ENCODE assay signal across 27 mouse cellular contexts in genomic region chr11:44949140-44949539, GRCm38 (mm10).
DNase-seq lines count a peak whose midpoint lies in the region; ATAC-seq and TF ChIP-seq lines count a peak whose summit lies in the region.
"Had no signal": no experiment of that assay in that cellular context is flagged by ENCODE, and none has a peak within 500 bp of the region (broad histone marks: within the 10 kb centered on the region; RNA-seq: fewer than 3 reads in every experiment).

No protein-coding gene starts in this region.

- H3K79me2 ChIP-seq in C2C12 (ENCODE audit: control insufficient read depth, insufficient read depth) (no peaks in the 10 kb centered on the region), myocyte (ENCODE audit: control insufficient read depth, insufficient read depth) (no peaks in the 10 kb centered on the region)

- no peak overlapping the region for H3ac ChIP-seq in C2C12 (ENCODE audit: control insufficient read depth, insufficient read length, low read depth)
- H3ac ChIP-seq in myocyte (ENCODE audit: control insufficient read depth, insufficient read length) = no peak overlapping the region

- H3K36me3 ChIP-seq in C2C12 (ENCODE audit: control insufficient read depth, insufficient read depth) (no peaks in the 10 kb centered on the region), myocyte (ENCODE audit: control insufficient read depth, insufficient read depth) (no peaks in the 10 kb centered on the region)
- no peaks in the 10 kb centered on the region for H3K36me3 ChIP-seq in intestine, embryonic 15.5 days
- H3K36me3 ChIP-seq: forebrain, embryonic 12.5 days; heart, embryonic 12.5 days; limb, embryonic 10.5 days; limb, embryonic 15.5 days; liver, embryonic 13.5 days; neural tube, embryonic 15.5 days had no signal

- H3K4me1 ChIP-seq in intestine, embryonic 15.5 days (replicated peaks) = no peaks in the 10 kb centered on the region
- H3K4me1 ChIP-seq: forebrain, embryonic 12.5 days; heart, embryonic 12.5 days; liver, embryonic 13.5 days had no signal

- no peak for ATAC-seq in intestine, embryonic 15.5 days
- ATAC-seq: forebrain, postnatal 0 days; hindbrain, embryonic 16.5 days; lung, postnatal 0 days had no signal

- no peak overlapping the region for H3K9ac ChIP-seq in intestine, embryonic 15.5 days
- H3K9ac ChIP-seq: forebrain, embryonic 12.5 days; forebrain, postnatal 0 days; heart, embryonic 12.5 days; limb, embryonic 15.5 days; liver, embryonic 13.5 days; neural tube, embryonic 15.5 days had no signal

- no peaks in the 10 kb centered on the region for H3K79me3 ChIP-seq in C2C12 (ENCODE audit: low read depth)

- H3K27me3 ChIP-seq in C2C12 (ENCODE audit: control insufficient read depth, insufficient read depth, insufficient read length) = no peaks in the 10 kb centered on the region
- H3K27me3 ChIP-seq in myocyte (ENCODE audit: control insufficient read depth, insufficient read depth, insufficient read length) = no peaks in the 10 kb centered on the region
- no peaks in the 10 kb centered on the region for H3K27me3 ChIP-seq in intestine, embryonic 15.5 days (replicated peaks)
- H3K27me3 ChIP-seq: forebrain, embryonic 12.5 days; heart, embryonic 12.5 days; limb, embryonic 15.5 days; liver, embryonic 13.5 days; neural tube, embryonic 15.5 days had no signal

- TF ChIP-seq POLR2A in myocyte (IDR thresholded peaks at IDR 0.05; ENCODE audit: insufficient read length, low read depth) = no peak

- H3K4me3 ChIP-seq in C2C12 (ENCODE audit: insufficient read depth, poor library complexity, severe bottlenecking) (no peak overlapping the region), myocyte (no peak overlapping the region)
- no peak overlapping the region for H3K4me3 ChIP-seq in intestine, embryonic 15.5 days (replicated peaks)
- H3K4me3 ChIP-seq: forebrain, embryonic 12.5 days; heart, embryonic 12.5 days; limb, embryonic 10.5 days; limb, embryonic 15.5 days; liver, embryonic 13.5 days; neural tube, embryonic 15.5 days had no signal

- H3K9me3 ChIP-seq in intestine, embryonic 15.5 days = no peaks in the 10 kb centered on the region
- H3K9me3 ChIP-seq: forebrain, embryonic 12.5 days; heart, embryonic 12.5 days; limb, embryonic 10.5 days; limb, embryonic 15.5 days; liver, embryonic 13.5 days; neural tube, embryonic 15.5 days had no signal

- no peak for TF ChIP-seq CTCF in C2C12 (IDR thresholded peaks at IDR 0.05; ENCODE audit: control insufficient read depth, insufficient read depth, insufficient read length)

- DNase-seq in lung, postnatal 25 days (ENCODE audit: low spot score) = peak; percentile 2
- no peak for DNase-seq in lung, postnatal 4 days
- peak; percentile 46 for DNase-seq in 3T3-L1 (ENCODE audit: low read depth, low spot score)
- DNase-seq in layer of hippocampus, adult 9-10 months (ENCODE audit: low spot score) = no peak
- DNase-seq: adrenal gland, adult 2 months; adrenal gland, postnatal 36 days; cerebellum, adult 18-20 months; cerebellum, postnatal 10 days; forebrain, postnatal 0 days; kidney, adult 2 months; layer of hippocampus, adult 9-11 months; liver, embryonic 13.5 days; lung, adult 18-20 months; midbrain, embryonic 14.5 days; retina, postnatal 1 day; right cerebral cortex, postnatal 14 days; thymus, postnatal 36 days had no signal

- WGBS in intestine, embryonic 15.5 days = 68% methylated on average over 3 of the region's 3 CpGs

- peak overlapping the region; percentile 28 for H3K4me2 ChIP-seq in myocyte (ENCODE audit: low read depth)
- no peak overlapping the region for H3K4me2 ChIP-seq in intestine, embryonic 15.5 days (replicated peaks)
- H3K4me2 ChIP-seq: forebrain, embryonic 12.5 days; heart, embryonic 12.5 days; limb, embryonic 15.5 days; liver, embryonic 13.5 days; neural tube, embryonic 15.5 days had no signal

- H3K27ac ChIP-seq in intestine, embryonic 15.5 days = no peak overlapping the region
- H3K27ac ChIP-seq: forebrain, embryonic 12.5 days; limb, embryonic 10.5 days; liver, embryonic 13.5 days; neural tube, embryonic 15.5 days had no signal

TF ChIP-seq in C2C12, 6 proteins besides CTCF, POLR2A, EP300 and RAD21:
- no peak for TF ChIP-seq USF1 (IDR thresholded peaks at IDR 0.05; ENCODE audit: low read depth)
- TF ChIP-seq MYOD1 (IDR thresholded peaks at IDR 0.05; ENCODE audit: control insufficient read depth, insufficient read length, low read depth) = peak; percentile 50

TF ChIP-seq in myocyte, 11 proteins besides CTCF, POLR2A, EP300 and RAD21:
- TF ChIP-seq POLR2AphosphoS2 (IDR thresholded peaks at IDR 0.05; ENCODE audit: insufficient read length, low read depth) (no peak), MAX (IDR thresholded peaks at IDR 0.05; ENCODE audit: low read depth) (no peak)
TF ChIP-seq in myocyte: peak in this region for 0.

Comparison
In these comparisons a context has a peak if more than half of its experiments do, and no peak if none do; other contexts are left out.
1. DNase-seq: peak in lung, postnatal 25 days (single experiment) and 3T3-L1 (single experiment); none in lung, postnatal 4 days (0 of 2) and layer of hippocampus, adult 9-10 months (single experiment).